Mouse (Mus musculus): Measurements from ENCODE around the gene Dnajb6.
"Not testable (repeated sequence)": the region's sequence is repeated elsewhere in the genome, so short reads cannot be mapped to it uniquely, and the experiment has no call there.

Gene Dnajb6

DNA sequence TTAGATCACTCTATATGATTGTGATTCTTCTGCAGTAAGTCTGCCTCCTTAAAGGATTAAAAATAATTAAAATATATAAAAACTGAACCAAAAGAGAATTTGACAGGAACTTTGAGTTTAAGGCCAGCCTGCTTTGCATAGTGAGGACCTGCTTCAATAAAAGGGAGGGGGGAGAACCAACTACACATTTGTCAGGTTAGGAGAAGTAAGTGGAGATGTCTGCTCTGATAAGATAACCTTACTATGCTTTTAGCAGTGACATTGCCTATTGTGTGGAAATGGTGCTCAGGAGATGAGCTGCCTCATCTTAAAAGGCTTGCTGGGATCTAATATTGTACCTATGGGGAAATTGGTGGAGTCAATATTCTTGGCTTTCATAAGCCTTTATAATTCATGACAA, 17.4 kb downstream of the Dnajb6 start:
- intact Hi-C loops (cut with DNase I): no loop called here

GRCm38 (mm10) chr5:29759318-29759717, 23.8 kb downstream of the Dnajb6 start:
- intact Hi-C loops (cut with DNase I): loop anchor here (2.0 kb wide), 1 partner anchor 63 kb away; no protein-coding TSS in a partner anchor

GRCm38 (mm10) chr5:29770935-29771334, 35.4 kb downstream of the Dnajb6 start:
- intact Hi-C loops (cut with DNase I): no loop called here

- intact Hi-C loops (cut with DNase I): no loop called here
Measured at GRCm38 (mm10) chr5:29772038-29772437, 36.5 kb downstream of the Dnajb6 start.

GRCm38 (mm10) chr5:29772651-29773330, 37.3 kb downstream of the Dnajb6 start:
- intact Hi-C loops (cut with DNase I): no loop called here

GRCm38 (mm10) chr5:29773460-29774150, 38.1 kb downstream of the Dnajb6 start:
- intact Hi-C loops (cut with DNase I): no loop called here

DNA sequence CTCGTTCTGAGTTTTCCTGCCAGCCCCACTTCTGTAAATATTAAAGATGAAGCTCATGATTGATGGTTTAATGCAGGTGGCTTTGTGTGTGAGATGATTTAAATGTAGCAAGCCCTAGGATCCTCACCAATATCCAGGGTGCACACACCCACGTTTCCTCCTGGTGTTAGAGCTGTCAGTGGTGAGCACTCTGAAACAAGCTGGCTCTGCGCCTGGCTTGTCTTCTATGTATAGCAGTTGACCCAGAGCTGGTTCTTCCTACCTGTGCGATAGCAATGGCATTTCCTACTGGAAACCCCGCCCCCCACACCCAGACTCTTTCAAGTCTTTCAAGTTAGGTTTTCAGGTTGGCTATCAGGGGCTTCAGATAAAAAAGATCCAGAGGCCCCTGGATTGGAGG, 39.9 kb downstream of the Dnajb6 start:
- intact Hi-C loops (cut with DNase I): no loop called here

- intact Hi-C loops (cut with DNase I): no loop called here
Measured at GRCm38 (mm10) chr5:29778029-29778428, 42.5 kb downstream of the Dnajb6 start.

DNA sequence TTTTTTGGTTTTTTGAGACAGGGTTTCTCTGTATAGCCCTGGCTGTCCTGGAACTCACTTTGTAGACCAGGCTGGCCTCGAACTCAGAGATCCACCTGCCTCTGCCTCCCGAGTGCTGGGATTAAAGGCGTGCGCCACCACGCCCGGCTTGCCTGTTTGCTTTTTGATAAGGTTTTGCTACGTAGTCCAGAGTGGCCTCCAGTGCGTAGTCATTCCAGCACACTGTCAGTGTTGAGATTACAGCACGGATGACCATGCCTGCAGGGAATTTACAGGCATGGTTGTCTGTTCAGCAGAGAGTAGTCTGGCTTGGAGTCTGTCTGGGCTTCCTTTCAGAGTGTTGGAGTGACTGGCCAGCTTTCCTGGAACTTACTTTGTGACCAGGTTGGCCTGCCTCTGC, 44.2 kb downstream of the Dnajb6 start:
- intact Hi-C loops (cut with DNase I): not testable (repeated sequence)

DNA sequence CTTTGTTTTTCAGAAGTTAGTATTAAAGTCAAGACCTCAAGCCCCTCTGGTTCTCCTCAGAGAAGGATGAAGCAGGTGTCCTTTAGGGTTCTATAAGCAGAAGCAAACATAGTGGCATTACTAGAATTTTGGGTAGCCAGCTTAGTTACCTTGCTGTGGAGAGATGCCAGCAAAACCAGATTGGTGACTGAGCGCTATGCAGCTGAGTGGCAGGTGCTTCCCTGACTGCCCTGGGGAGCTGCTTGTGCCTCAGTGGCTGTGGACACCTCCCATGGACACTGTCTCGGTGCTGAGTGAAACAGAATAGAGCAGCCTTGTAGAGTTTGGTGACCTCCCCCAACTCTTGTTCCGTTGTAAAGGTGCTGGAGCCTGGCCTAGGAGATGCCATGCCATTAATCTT, 46.8 kb downstream of the Dnajb6 start:
- intact Hi-C loops (cut with DNase I): no loop called here

DNA sequence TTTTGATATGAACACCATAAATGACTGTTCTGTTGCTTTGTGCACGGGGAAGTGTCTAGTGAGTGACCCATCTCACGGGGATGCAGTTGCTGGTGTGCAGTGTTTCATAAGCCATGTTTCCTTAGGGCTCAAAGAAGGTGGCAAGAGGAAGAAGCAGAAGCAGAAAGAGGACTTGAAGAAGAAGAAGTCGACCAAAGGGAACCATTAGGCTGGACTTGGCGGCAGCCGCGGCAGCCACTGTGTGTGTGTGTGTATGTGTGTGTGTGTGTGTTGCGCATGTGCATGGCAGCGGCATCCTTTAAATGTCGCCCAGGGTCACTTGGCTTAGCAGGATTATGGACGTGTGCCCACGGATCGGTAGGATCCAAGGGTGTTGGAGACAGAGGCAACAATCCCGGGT, 49.4 kb downstream of the Dnajb6 start:
- intact Hi-C loops (cut with DNase I): not testable (repeated sequence)

GRCm38 (mm10) chr5:29785953-29786352, 50.5 kb downstream of the Dnajb6 start:
- intact Hi-C loops (cut with DNase I): not testable (repeated sequence)

DNA sequence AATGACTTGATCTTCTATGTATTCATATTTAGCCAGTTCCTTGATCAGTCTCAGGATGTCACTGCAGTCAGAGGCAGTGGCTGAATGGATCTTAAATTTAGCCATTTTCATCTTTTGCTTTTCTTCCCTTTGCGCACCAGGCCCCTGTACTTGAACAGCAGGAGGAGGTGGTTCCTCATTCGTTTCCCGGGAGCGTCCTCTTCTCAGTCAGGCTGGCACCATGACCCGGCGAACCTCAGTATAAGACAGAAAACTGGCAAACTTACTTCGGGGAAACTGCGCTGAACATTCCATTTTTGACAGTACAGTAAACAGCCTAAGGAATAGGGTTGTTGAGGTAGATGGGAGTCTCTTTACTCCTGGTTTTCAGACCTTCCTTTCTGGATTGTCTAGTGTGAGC, 59.4 kb downstream of the Dnajb6 start:
- intact Hi-C loops (cut with DNase I): not testable (repeated sequence)

- intact Hi-C loops (cut with DNase I): no loop called here
Measured at GRCm38 (mm10) chr5:29808940-29809339, 73.5 kb downstream of the Dnajb6 start.

DNA sequence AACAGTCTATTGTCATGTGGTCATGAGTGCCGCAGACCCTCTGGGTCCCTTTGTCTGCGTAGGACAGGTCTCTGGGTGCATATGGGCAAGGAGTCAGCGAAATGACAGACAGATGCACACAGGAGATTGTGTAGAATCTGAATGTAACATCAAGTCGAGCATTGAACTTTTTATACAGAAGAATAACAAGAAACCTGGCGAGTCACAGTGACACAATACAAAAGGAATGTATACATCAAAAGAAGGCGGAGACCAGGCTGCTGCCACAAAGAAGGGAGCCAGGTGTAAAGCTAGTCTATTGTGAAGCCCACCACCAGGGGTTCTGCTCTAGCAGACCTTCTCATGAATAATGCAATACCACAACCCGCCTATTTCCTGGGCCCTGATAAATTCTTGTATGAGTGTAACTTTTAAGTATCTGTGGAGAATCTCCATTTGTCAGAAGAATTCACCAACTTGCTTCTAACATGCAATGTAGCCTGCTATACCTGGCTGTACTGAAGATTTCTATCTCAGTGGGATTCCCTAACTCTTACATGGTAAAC, 76.0 kb downstream of the Dnajb6 start:
- intact Hi-C loops (cut with DNase I): not testable (repeated sequence)

DNA sequence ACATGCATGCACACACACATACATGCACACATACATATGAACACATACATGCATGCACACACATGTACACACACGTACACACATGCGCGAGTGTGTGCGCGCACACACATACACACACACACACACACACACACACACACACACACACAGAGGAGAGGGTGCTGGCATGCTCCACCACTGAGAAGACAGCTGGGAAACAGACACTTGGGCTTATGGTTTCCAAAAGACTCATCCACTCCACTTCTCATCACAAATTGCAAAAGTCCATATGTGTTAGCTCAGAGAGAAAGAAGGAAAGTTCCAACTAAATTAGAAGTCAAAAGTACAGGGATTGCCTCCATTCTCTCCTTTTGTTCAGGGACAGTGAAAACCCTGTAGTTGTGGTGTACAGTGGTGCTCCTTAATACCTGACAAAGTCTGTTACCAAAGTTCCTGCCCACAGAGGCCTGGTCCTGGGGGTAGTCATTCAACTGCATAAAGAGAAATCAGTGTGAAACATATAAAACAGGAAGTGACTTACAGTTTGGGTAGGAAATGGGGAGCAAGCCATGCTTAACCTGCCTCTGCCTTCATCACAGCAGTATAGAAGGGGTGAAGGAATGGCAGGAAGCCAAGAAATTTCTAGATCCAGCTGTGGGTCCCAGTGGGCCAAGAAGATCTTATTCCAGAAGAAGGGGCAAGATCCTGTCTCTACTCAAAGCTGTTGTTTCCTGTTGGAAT, 81.2 kb downstream of the Dnajb6 start:
- intact Hi-C loops (cut with DNase I): no loop called here

DNA sequence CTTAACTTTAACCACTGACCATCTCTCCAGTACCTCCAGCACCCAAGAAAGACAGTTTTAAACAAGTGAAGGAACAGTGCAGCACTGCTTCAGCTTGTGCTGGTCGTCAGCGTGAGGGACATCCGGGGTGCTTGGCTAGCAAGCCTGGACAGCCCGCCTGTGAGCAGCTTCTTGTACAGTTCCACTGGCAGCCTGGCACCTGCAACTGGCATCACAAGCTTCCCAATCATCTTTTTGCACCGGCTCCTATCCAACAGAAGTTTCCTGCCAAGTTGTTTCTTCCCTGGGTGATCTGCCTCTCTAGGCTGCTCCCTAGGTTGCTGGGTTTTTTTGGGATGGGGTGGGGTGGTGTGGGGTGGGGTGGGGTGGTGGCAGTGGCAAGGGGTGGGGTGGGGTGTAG, 81.9 kb downstream of the Dnajb6 start:
- intact Hi-C loops (cut with DNase I): no loop called here

GRCm38 (mm10) chr5:29818287-29818686, 82.8 kb downstream of the Dnajb6 start:
- intact Hi-C loops (cut with DNase I): no loop called here

DNA sequence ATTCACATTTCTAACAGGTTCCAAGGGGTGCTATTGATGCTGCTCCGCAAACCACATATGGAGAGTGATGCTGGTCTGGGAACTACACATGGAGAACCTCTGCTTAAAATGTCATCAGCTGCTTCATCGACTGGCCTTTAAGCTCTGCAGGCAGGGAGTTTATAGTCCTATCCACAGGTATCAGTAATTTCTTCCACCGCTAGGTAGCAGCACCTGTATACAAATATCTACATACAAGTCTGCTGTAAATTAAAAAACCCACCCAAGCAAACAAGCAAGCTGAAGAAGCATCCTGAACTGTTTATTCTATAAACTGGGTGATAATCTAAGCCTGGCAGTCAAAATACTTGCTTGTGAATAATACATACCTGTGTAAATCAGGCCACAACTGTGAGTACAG, 89.3 kb downstream of the Dnajb6 start:
- intact Hi-C loops (cut with DNase I): loop anchor here (5.0 kb wide), 1 partner anchor 188 kb away; the partner anchor contains the start of gene Il6

DNA sequence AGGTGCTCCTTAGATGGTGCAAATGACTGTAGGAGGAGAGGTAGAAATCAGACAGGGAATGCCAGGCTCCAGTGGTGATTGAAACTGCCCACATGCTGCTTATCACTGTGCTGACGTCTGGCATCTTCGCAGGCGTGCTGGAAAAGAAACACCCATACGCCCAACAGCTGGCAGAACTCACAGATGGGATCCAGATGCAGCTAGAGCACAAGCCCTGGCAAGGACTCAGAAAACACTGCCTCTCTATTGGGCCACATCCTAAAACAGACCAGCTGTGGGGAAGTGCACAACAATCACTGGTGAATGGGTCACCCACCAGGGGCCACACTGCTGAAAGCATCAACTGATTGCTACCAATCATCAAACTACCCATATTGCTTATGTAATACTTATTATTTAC, 91.3 kb downstream of the Dnajb6 start:
- intact Hi-C loops (cut with DNase I): loop anchor here (5.0 kb wide), 1 partner anchor 186 kb away; the partner anchor contains the start of gene Il6

DNA sequence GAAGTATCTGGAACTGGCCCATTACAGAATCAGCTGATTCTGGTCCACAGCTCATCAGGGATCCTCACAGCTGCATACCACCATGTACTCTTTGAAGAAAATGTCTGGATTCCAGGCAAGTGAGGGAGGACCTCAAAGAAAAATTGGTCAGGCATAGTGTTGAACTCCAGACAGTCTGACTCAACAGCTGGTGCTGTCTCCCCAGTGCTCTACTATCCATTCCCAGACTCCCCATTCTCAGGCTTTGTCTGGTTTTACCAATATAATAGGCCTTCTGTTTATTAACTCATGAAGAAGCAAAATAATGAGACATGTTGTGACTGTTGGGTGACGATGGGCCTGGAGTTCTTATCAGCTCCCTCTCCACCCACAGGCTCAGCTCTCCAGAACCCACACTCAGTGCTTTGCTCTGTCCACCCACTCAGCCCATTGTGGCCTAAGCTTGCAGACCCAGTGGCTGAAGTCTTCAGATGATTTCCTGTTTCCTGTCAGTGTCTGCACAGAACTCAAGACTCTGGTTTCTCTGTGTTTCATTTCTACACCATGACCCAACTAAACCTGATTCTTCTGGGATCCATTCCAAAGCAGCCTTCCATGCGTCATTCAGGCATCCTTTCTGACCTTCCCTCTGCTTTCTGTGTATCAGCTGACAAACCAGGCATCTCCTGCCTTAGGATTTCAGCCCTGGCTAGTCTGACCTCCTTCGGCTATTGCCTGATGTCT, 107.1 kb downstream of the Dnajb6 start:
- intact Hi-C loops (cut with DNase I): no loop called here

Data from adrenal gland (tissue).